Mouse (Mus musculus) thymus, adult 2 months (tissue): Measurements from ENCODE around the gene Hsd17b3.

ENCODE experiments used
- CTCF ChIP-seq: fragments of 200-500 bp; IDR thresholded peaks from 2 replicates; pipeline ENCODE4 v1.5.1; 2012; ENCODE audit warnings: mild to moderate bottlenecking, control low read depth, low read length, moderate library complexity, borderline replicate concordance; ENCODE audit not compliant: control insufficient read depth, poor library complexity, insufficient read depth; ENCODE audit errors: extremely low read depth
- POLR2A ChIP-seq: fragments of 200-500 bp; IDR thresholded peaks from 2 replicates; pipeline ENCODE4 v1.6.1; 2012; ENCODE audit warnings: mild to moderate bottlenecking, low read length, control low read depth, moderate library complexity; ENCODE audit not compliant: control insufficient read depth, poor library complexity, insufficient read depth; ENCODE audit errors: extremely low read depth

DNA sequence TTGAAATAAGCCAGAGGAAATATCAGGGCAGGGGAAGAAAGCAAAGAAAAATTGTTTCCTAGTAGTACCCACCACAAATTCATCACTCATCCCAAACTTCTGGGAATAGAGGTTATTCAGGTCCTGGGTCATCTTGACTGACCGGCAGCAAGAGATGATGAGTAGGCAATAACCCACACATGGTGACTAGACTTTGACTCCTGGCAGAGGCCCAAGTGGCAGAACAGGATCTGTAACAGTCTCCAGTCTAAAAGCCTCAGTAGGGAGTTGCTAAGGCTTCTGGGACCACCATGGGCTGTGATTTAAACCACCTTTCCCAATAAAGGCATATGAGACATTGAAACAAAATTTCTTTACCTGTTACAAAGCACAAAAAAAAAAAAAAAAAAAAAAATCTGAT lies 58.2 kb downstream of the Hsd17b3 start:
- no peak for TF ChIP-seq CTCF
- no peak for TF ChIP-seq POLR2A
